Mouse (Mus musculus) adrenal gland, adult 18-20 months (tissue): Measurements from ENCODE around the gene Gm3239. TPM values are rescaled to one million over a fixed set of nuclear protein-coding genes. Genes with fewer than 3 reads are reported as not detected.
"Not testable (repeated sequence)": the region's sequence is repeated elsewhere in the genome, so short reads cannot be mapped to it uniquely, and the experiment has no call there.

Source experiments
- DNase-seq, 2 experiments: peaks; one replicate each; pipeline ENCODE4 v3.0.0; 2021 to 2022; ENCODE audit warnings: low spot score in 2 of 2
- long read RNA-seq, 2 experiments: library from polyadenylated mRNA; stranded (forward); transcript quantifications; one replicate each; pipeline ENCODE4 v2.0.0; 2021
- total RNA-seq, 2 experiments: library from RNA; stranded (reverse); gene quantifications; 1 replicate in 1 of 2; 2 replicates in 1 of 2; pipeline ENCODE4 v1.2.3; 2021

Gm3239 gene
- not detected for total RNA-seq
- long read RNA-seq, experiment 1 = 0 reads
- long read RNA-seq, experiment 2 = 0 reads

- DNase-seq = not testable (repeated sequence)
These were observed at the start of gene Gm3239 for GRCm38 (mm10) chr14:4663892-4664291. TSS of gene Gm3239 (plus strand) at chr14:4664192.

GRCm38 (mm10) chr14:4632052-4632451 is 31.9 kb upstream of the Gm3239 start, which contains the start of gene Gm8159:
TSS of gene Gm8159 (plus strand) at chr14:4632352.
- DNase-seq = not testable (repeated sequence)

GRCm38 (mm10) chr14:4649309-4649708 is 14.7 kb upstream of the Gm3239 start:
- DNase-seq = peak in 1 of 2 experiments; percentile 8

GRCm38 (mm10) chr14:4650324-4650723 is 13.7 kb upstream of the Gm3239 start:
- DNase-seq = peak in 1 of 2 experiments; percentile 20

- not testable (repeated sequence) for DNase-seq
These were observed 44.9 kb downstream of the Gm3239 start, which contains the start of gene Gm7876 for GRCm38 (mm10) chr14:4708938-4709337. TSS of gene Gm7876 (plus strand) at chr14:4709238.

Other genes starting within 250 kb of the Gm3239 start
- not detected for gene Gm3164, start 248.7 kb upstream of the Gm3239 start, total RNA-seq
- gene Gm3173, start 233.2 kb upstream of the Gm3239 start, total RNA-seq = not detected
- gene Gm3182, start 182.4 kb upstream of the Gm3239 start, total RNA-seq = not detected
- gene Gm3047, start 108.8 kb upstream of the Gm3239 start, total RNA-seq = not detected
- gene Gm8159, start 31.8 kb upstream of the Gm3239 start, total RNA-seq = not detected
- not detected for gene Gm7876, start 45.0 kb downstream of the Gm3239 start, total RNA-seq
- gene Gm3252, start 62.6 kb downstream of the Gm3239 start, total RNA-seq = not detected
- not detected for gene Gm9602, start 112.1 kb downstream of the Gm3239 start, total RNA-seq
- gene Gm3269, start 173.9 kb downstream of the Gm3239 start, total RNA-seq = not detected
- not detected for gene Gm3264, start 191.4 kb downstream of the Gm3239 start, total RNA-seq
- gene Gm3278, start 228.2 kb downstream of the Gm3239 start, total RNA-seq = not detected